Mouse (Mus musculus) retina, postnatal 1 day (tissue): ENCODE measurements around the gene Gcm1.
"Not testable (repeated sequence)": the region's sequence is repeated elsewhere in the genome, so short reads cannot be mapped to it uniquely, and the experiment has no call there.

Source experiments
- DNase-seq: peaks from one replicate; pipeline ENCODE4 v3.0.0-alpha.2; 2012

The Gcm1 gene

GRCm38 (mm10) chr9:78050452-78050970, 1.2 kb upstream of the Gcm1 start:
- no peak for DNase-seq

- no peak for DNase-seq
Measured at GRCm38 (mm10) chr9:78053821-78054220, 2.1 kb downstream of the Gcm1 start.

GRCm38 (mm10) chr9:78054298-78054697, 2.6 kb downstream of the Gcm1 start:
- DNase-seq: no peak

GRCm38 (mm10) chr9:78059525-78060120, 7.9 kb downstream of the Gcm1 start:
- DNase-seq: no peak

GRCm38 (mm10) chr9:78062392-78062791, 10.7 kb downstream of the Gcm1 start:
- DNase-seq: no peak

GRCm38 (mm10) chr9:78064121-78064520, 12.4 kb downstream of the Gcm1 start:
- DNase-seq: no peak

- no peak for DNase-seq
Measured at GRCm38 (mm10) chr9:78070496-78070895, 18.8 kb downstream of the Gcm1 start.

- DNase-seq: no peak
Measured at GRCm38 (mm10) chr9:78071626-78072025, 19.9 kb downstream of the Gcm1 start.

- not testable (repeated sequence) for DNase-seq
Measured at GRCm38 (mm10) chr9:78073291-78073690, 21.6 kb downstream of the Gcm1 start.

- DNase-seq: no peak
Measured at GRCm38 (mm10) chr9:78073713-78074340, 22.1 kb downstream of the Gcm1 start.

GRCm38 (mm10) chr9:78075256-78075655, 23.5 kb downstream of the Gcm1 start:
- no peak for DNase-seq

GRCm38 (mm10) chr9:78078240-78078639, 26.5 kb downstream of the Gcm1 start:
- DNase-seq: peak; percentile 22

- DNase-seq: no peak
Measured at GRCm38 (mm10) chr9:78081835-78082234, 30.1 kb downstream of the Gcm1 start.

GRCm38 (mm10) chr9:78084341-78084740, 32.6 kb downstream of the Gcm1 start:
- DNase-seq: no peak

GRCm38 (mm10) chr9:78085722-78086287, 34.1 kb downstream of the Gcm1 start:
- no peak for DNase-seq

GRCm38 (mm10) chr9:78087751-78088150, 36.0 kb downstream of the Gcm1 start:
- DNase-seq: no peak

- peak; percentile 55 for DNase-seq
Measured at GRCm38 (mm10) chr9:78088521-78088920, 36.8 kb downstream of the Gcm1 start.

- DNase-seq: no peak
Measured at GRCm38 (mm10) chr9:78088971-78089370, 37.2 kb downstream of the Gcm1 start.

- DNase-seq: no peak
Measured at GRCm38 (mm10) chr9:78089906-78090305, 38.2 kb downstream of the Gcm1 start.

GRCm38 (mm10) chr9:78090596-78090995, 38.9 kb downstream of the Gcm1 start:
- no peak for DNase-seq

GRCm38 (mm10) chr9:78095686-78096085, 44.0 kb downstream of the Gcm1 start:
- DNase-seq: no peak

GRCm38 (mm10) chr9:78096376-78096775, 44.7 kb downstream of the Gcm1 start:
- DNase-seq: no peak

GRCm38 (mm10) chr9:78100956-78101355, 49.2 kb downstream of the Gcm1 start:
- DNase-seq: no peak

- DNase-seq: no peak
Measured at GRCm38 (mm10) chr9:78101431-78101830, 49.7 kb downstream of the Gcm1 start.
